Mouse (Mus musculus): ENCODE measurements at regions not wholly inside any gene's neighbourhood (a gene's known extent, or its start where the extent isn't known, plus 50 kb on each side); places are given as distances from the start of the nearest gene placed in this dataset.

GRCm38 (mm10) chr12:64393106-64393505 lies 81.4 kb downstream of the Fscb start:
- Histone ChIP-seq H3K27me3 (no peaks in the 10 kb centered on the region), H3K4me3 (replicated peaks) (no peak overlapping the region), H3K9ac (replicated peaks) (no peak overlapping the region), H3K27ac (no peak overlapping the region), H3K9me3 (no peaks in the 10 kb centered on the region), H3K4me1 (replicated peaks) (no peaks in the 10 kb centered on the region), H3K36me3 (no peaks in the 10 kb centered on the region), H3K4me2 (no peak overlapping the region)
- no peak for ATAC-seq (ENCODE audit: insufficient number of reproducible peaks, insufficient read depth, low FRiP score, low TSS enrichment, low read depth)
- WGBS: 77% methylated on average over 1 of the region's 1 CpGs

GRCm38 (mm10) chr12:64389766-64390445 lies 84.6 kb downstream of the Fscb start:
- Histone ChIP-seq H3K9me3 (no peaks in the 10 kb centered on the region), H3K4me2 (no peak overlapping the region), H3K27me3 (no peaks in the 10 kb centered on the region), H3K27ac (no peak overlapping the region), H3K9ac (replicated peaks) (no peak overlapping the region), H3K4me1 (replicated peaks) (no peaks in the 10 kb centered on the region), H3K36me3 (no peaks in the 10 kb centered on the region), H3K4me3 (replicated peaks) (no peak overlapping the region)
- 77% methylated on average over 9 of the region's 9 CpGs for WGBS
- ATAC-seq (ENCODE audit: insufficient number of reproducible peaks, insufficient read depth, low FRiP score, low TSS enrichment, low read depth): 0 out of 2 replicates have a peak, but pooled peaks have one; percentile 31

- Histone ChIP-seq H3K9me3 (no peaks in the 10 kb centered on the region), H3K4me3 (replicated peaks) (no peak overlapping the region), H3K9ac (replicated peaks) (no peak overlapping the region), H3K36me3 (no peaks in the 10 kb centered on the region), H3K27ac (no peak overlapping the region), H3K4me1 (replicated peaks) (no peaks in the 10 kb centered on the region), H3K27me3 (no peaks in the 10 kb centered on the region), H3K4me2 (no peak overlapping the region)
- 67% methylated on average over 3 of the region's 3 CpGs for WGBS
- no peak for ATAC-seq (ENCODE audit: insufficient number of reproducible peaks, insufficient read depth, low FRiP score, low TSS enrichment, low read depth)
Observed at GRCm38 (mm10) chr12:64364941-64365340, 109.5 kb downstream of the Fscb start.

- WGBS: 58% methylated on average over 2 of the region's 2 CpGs
- ATAC-seq (ENCODE audit: insufficient number of reproducible peaks, insufficient read depth, low FRiP score, low TSS enrichment, low read depth): no peak
- no peaks in the 10 kb centered on the region for H3K27me3 ChIP-seq
Observed at GRCm38 (mm10) chr12:64361592-64362116, 112.8 kb downstream of the Fscb start.

GRCm38 (mm10) chr12:64360698-64361097 lies 113.8 kb downstream of the Fscb start:
- Histone ChIP-seq H3K9me3 (no peaks in the 10 kb centered on the region), H3K36me3 (no peaks in the 10 kb centered on the region), H3K4me3 (replicated peaks) (no peak overlapping the region), H3K27ac (no peak overlapping the region), H3K4me2 (no peak overlapping the region), H3K4me1 (replicated peaks) (no peaks in the 10 kb centered on the region), H3K9ac (replicated peaks) (no peak overlapping the region), H3K27me3 (no peaks in the 10 kb centered on the region)
- ATAC-seq (ENCODE audit: insufficient number of reproducible peaks, insufficient read depth, low FRiP score, low TSS enrichment, low read depth): no peak

More at GRCm38 (mm10) chr12:64361592-64362116, 112.8 kb downstream of the Fscb start:
- Histone ChIP-seq H3K9me3 (no peaks in the 10 kb centered on the region), H3K4me3 (replicated peaks) (no peak overlapping the region), H3K9ac (replicated peaks) (no peak overlapping the region), H3K4me1 (replicated peaks) (no peaks in the 10 kb centered on the region), H3K27ac (no peak overlapping the region), H3K36me3 (no peaks in the 10 kb centered on the region), H3K4me2 (no peak overlapping the region)

- Histone ChIP-seq H3K4me3 (replicated peaks) (no peak overlapping the region), H3K27me3 (no peaks in the 10 kb centered on the region), H3K36me3 (no peaks in the 10 kb centered on the region), H3K4me1 (replicated peaks) (no peaks in the 10 kb centered on the region), H3K9me3 (no peaks in the 10 kb centered on the region), H3K9ac (replicated peaks) (no peak overlapping the region), H3K4me2 (no peak overlapping the region), H3K27ac (no peak overlapping the region)
- WGBS: 79% methylated on average over 1 of the region's 1 CpGs
- ATAC-seq (ENCODE audit: insufficient number of reproducible peaks, insufficient read depth, low FRiP score, low TSS enrichment, low read depth): no peak
Observed at GRCm38 (mm10) chr12:64343745-64344144, 130.7 kb downstream of the Fscb start.

GRCm38 (mm10) chr12:64335167-64335566 lies 139.3 kb downstream of the Fscb start:
- Histone ChIP-seq H3K4me2 (no peak overlapping the region), H3K27me3 (no peaks in the 10 kb centered on the region), H3K4me3 (replicated peaks) (no peak overlapping the region), H3K36me3 (no peaks in the 10 kb centered on the region), H3K27ac (no peak overlapping the region), H3K4me1 (replicated peaks) (no peaks in the 10 kb centered on the region), H3K9ac (replicated peaks) (no peak overlapping the region), H3K9me3 (no peaks in the 10 kb centered on the region)
- no peak for ATAC-seq (ENCODE audit: insufficient number of reproducible peaks, insufficient read depth, low FRiP score, low TSS enrichment, low read depth)
